Mouse (Mus musculus) mature B cell (primary cell): ENCODE measurements around the gene Nt5dc2.

ENCODE experiments used
- in situ Hi-C: fragments of 300-500 bp; cut with MboI; formaldehyde crosslinking; loops from 2 replicates; pipeline ENCODE4 v1.14.3; 2019

The Nt5dc2 gene

GRCm38 (mm10) chr14:31130236-31131220 is at the start of gene Nt5dc2:
Nt5dc2 (plus strand) TSS chr14:31131053.
- in situ Hi-C loops = no loop called here

DNA sequence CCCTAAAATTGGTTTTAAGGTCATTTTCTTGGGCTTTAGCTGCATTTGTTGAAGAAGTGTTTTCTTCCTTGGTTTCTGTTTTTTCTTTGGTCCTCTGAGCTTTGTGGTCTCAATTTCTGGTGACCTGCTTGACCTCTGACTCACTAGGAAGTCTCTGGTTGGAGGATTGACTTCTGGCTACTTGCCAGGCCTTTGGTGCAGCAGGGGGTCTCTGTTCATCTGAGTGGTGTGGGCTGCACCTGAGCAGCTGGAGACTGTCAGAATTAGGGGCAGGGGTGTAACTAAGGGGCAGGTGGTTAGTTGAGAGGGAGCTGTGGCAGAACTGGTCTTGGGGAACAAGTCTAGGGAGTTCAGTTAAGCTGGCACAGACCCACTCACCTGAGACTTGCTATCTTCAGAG is 49.7 kb upstream of the Nt5dc2 start:
- in situ Hi-C loops = no loop called here

DNA sequence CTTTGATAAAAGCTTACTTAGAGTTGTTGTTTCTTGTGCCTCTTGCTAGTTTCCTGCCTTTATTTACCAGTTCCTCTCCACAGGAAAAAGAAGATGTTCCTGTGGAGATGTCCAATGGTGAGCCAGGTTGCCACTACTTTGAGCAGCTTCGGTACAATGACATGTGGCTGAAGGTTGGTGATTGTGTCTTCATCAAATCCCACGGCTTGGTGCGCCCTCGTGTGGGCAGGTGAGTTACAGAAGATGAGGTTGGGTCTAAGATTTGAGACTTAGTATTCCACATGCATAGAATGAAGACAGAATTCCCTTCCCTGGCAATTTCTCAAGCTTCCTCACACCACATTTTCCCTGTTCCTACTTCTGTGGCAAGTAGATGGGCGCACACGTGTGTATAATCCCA is 43.4 kb upstream of the Nt5dc2 start:
- in situ Hi-C loops = no loop called here

- in situ Hi-C loops = no loop called here
Observed at GRCm38 (mm10) chr14:31088515-31088914, 42.3 kb upstream of the Nt5dc2 start.

DNA sequence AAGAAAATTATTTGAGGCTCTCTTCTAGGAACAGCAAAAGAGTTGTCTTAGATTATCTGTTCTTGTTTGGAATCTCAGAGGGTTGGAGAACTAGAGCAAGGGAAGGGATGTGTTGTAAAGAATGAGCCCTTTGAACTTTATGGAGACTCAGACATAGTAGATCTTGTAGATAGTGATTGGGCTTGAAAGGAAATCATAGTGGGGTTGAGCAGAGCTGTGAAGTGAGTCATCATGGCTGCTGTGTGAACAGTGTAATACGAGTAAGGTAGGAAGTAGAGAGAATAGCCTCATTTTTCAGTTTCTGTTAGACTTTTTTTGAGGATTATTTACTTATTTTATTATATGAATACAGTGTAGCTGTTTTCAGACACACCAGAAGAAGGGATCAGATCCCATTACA is 40.9 kb upstream of the Nt5dc2 start:
- in situ Hi-C loops = no loop called here

DNA sequence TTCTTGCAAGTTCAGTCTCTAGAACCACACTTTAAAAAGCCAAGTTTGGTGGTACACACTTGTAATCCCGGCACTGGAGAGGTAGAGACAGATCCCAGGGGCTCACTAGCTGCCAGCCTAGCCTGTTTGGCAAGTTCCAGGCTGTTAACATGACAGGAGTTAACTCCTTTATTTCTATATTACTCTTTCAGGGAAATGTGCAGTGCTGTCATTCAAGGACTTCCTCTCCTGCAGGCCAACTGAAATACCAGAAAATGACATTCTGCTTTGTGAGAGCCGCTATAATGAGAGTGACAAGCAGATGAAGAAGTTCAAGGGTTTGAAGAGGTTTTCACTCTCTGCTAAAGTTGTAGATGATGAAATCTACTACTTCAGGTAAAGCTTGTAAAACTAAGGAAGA is 25.7 kb upstream of the Nt5dc2 start:
- in situ Hi-C loops = no loop called here

DNA sequence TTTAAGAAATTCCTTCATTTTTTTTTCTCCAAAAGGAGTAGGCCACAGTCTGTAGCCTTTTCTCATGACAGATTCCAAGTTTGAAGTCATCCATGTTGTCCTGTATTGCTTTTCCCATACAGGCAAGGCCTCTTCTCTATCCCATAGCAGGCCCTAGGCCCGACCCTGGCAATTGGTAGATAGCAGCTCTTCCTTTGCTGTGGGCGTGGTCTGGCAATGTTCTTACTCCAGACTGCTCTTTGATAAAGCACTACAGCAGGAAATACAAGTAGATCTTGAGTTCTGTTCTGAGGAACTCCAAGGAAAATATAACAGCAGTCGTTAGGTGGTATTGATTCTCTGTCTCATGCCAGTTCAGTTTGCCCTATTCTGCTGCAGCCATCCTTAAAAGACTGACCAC is 20.2 kb upstream of the Nt5dc2 start:
- in situ Hi-C loops = no loop called here

- in situ Hi-C loops = no loop called here
Observed at GRCm38 (mm10) chr14:31112187-31112586, 18.7 kb upstream of the Nt5dc2 start.

DNA sequence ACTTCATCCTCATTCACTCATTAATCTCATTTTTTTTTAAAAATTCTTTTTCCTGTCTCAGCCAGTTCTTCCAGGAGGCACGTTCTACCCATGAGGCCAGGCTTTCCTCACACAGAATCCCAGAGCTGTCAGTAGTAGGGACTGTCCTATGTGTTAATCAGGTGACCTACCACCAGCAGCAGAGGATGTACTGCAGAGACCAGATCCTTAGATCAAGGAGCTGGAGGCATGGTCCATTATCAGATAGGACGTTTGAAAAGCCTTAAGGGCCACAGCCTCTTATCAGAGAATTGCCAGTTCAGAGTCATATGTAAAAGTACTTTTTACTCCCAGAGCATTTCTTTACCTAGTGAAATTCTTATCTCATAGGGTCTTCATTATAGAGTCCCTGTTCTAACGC is 16.8 kb upstream of the Nt5dc2 start:
- in situ Hi-C loops = no loop called here

DNA sequence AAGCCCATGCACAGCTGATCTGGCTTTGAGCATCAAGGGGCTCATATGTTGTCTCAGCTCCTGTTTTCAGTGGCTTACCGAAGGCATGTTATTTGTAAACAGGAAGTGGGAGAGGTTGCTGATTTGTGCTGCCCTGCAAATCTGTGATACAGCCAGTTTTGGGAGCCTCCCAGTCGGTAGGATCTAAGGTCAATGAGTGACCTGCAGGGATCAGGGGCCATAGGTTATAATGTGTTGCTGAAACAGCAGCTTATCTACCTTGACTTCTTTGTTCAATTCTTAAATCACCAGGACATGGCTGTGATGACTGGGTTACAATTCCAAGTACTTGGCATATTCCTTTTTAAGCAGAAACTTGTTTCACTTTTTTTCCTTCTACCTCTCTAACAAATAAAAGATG is 15.3 kb upstream of the Nt5dc2 start:
- in situ Hi-C loops = no loop called here

DNA sequence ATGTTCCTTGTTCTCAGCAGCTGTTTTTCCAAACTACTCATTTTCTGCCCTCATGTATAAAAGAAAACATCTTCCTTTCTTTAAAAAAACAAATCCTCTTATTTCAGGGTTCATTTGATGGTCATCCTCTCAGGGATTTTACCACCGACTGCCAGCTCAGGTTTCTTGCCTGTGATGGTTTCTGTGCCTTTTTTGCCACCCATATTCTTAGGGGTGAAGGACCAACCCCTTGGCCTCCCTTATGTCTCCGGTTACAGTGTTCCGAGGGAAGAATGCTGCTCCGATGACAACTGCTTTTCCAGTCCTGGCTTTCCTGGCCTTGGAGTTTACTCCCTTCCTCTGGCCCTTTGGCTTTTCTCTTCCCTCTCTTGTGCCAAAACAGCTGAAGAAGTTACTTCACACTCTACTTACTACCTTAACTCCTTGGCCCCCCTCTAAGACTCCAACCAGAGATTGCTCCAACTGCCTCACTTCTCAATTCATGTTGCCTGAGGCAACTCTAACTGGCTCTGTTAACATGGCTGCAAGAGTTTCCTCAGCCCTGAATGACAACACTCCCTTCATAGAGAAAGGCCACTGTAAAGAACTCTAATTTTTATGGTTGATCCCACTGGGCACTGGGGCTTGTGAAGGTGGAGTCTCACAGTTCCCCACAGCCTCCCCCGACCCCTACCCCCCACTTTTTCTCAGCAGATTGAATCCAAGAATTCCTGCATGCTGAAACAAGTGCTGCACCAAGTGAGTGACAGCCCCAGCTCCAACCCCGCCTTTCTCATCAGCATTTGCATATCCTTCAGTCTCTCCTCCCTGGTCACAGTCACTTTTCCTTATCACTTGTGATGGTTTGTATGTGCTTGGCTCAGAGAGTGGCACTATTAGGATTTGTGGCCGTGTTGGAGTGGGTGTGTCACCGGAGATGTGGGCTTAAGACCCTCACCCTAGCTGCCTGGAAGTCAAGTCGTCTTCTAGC is 5.5 kb upstream of the Nt5dc2 start:
- in situ Hi-C loops = no loop called here

DNA sequence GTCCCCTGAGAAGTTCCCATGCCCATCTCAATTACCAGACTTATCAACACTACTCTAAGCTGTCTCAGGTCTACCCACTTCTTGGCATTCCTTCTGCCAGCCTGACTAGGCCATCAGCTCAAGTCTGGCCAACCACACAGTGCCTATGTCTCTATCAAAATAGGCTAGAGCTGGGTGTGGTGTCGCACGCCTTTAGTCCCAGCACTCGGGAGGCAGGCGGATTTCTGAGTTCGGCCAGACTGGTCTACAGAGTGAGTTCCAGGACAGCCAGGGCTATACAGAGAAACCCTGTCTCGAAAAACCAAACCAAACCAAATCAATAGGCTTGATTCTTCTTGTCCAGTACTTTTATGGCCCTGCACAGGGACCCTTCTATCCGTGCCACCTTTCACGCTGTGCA is 4.0 kb upstream of the Nt5dc2 start:
- in situ Hi-C loops = no loop called here

- in situ Hi-C loops = no loop called here
Observed at GRCm38 (mm10) chr14:31128101-31128825, 2.6 kb upstream of the Nt5dc2 start.

DNA sequence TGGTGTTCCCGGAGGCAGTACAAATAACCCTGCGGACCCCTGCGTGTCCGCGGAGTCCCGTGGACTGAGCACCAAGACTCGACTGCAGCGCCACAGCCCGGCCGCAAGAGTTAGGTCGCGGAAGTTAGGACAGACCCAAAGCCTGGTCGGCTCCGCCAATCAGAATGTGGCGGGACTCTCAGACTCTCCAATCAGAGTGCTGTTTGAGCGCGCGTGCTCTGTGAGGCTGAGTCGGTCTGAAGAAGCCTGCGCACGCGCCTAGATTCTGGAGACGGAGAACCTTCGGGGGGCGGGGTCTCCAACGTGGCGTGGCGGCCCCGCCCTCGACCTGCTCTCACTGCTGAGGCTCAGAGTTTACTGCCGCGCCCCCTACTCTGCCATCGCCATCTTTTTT is 2.0 kb upstream of the Nt5dc2 start, which contains the start of gene Smim4:
Gene Smim4 (minus strand): TSS at position 131 of the 394 bp plus-strand sequence.
- in situ Hi-C loops = no loop called here

DNA sequence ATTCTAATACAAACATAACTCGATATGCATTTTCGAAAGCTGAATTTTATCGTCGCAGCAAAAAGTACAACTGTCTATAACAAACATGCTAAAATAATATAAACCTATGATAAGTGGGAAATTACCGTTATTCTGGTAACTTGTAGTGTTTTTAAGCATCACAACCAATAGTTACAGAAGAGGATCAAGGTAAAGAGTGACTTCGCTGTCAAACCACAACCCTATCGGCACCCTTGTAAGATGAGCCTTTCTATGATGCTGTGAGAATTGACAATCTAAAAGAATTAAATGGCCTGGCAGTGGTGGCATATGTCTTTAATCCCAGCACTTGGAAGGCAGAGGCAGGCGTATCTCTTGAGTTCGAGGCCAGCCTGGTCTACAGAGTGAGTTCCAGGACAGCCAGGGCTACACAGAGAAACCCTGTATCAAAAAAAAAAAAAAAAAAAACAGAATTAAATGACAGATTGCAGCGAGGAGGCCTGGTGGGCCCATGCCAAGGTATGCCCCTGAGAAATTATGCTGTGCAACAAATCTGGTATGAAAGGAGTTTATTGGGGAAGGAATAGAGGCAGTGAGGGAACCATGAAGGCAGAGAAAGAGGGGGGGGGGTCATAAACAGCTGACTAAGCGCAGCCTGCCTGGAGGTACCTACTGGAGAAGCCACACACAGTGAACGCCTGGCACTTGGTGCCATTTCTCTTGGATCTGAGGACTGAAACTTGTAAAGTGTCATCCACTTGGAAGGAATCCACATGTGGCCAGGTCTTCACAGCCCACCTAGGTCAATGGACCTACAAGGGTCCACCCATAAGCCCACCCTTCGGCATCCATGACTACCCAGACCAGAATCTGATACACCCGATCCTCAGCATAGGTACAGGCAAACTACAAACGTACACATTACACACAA is 1.3 kb upstream of the Nt5dc2 start:
- in situ Hi-C loops = no loop called here

DNA sequence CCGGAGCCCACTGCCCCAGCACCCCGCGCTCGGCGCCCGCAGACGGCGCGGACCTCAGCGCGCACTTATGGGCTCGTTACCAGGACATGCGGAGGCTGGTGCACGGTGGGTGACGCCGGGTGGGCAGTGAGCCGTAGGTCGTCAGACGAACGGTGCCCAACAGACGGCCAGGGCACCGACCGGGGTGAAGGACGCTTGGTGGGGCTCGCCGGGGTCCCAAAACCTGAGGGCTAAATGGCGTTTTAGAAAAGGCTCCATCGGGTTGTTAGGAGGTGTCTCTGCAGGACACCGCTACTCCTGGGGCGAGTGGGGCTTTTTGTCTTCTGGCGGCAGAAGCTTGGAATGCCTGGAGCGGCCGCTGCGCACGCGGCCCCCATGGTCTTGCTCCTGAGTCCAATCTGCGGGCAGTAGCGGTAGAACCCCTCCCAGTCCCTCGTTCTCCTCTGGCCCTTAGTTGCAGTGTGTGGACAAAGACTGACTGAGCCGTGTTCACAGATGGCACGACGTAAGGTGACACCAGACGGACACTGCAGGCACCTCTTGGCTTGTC is 494 bp downstream of the Nt5dc2 start:
- in situ Hi-C loops = no loop called here

DNA sequence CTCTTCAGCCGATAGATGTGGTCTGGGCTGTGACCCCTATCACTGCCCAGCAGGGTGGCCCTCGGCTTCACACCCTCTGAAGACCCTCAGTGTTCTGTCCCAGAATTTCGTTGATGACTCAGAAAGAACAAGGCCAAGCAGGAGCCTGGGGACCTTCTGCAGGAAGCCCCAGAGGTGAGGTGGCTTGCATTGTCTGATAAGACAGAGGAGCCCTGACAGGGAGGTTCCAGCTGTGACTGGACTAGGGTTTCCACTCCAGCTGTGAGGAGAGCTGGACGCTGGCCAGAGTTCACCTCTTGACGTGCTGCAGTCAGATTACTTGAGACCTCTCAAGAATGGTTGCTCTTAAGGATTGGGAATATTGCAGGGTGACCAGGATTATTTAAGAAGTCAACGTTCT is 1.2 kb downstream of the Nt5dc2 start:
- in situ Hi-C loops = no loop called here

- in situ Hi-C loops = no loop called here
Observed at GRCm38 (mm10) chr14:31132491-31132975, 1.7 kb downstream of the Nt5dc2 start.

- in situ Hi-C loops = no loop called here
Observed at GRCm38 (mm10) chr14:31133023-31133665, 2.3 kb downstream of the Nt5dc2 start.
